Mouse (Mus musculus) lung, adult 2 months (tissue): ENCODE data around the gene Kctd21. TPM values are rescaled to one million over a fixed set of nuclear protein-coding genes. Genes with fewer than 3 reads are reported as not detected.

ENCODE experiments used
- DNase-seq: peaks from one replicate; pipeline ENCODE4 v3.0.0; 2022
- H3K4me1 ChIP-seq: fragments of 200-500 bp; 2 replicates; pipeline ENCODE4 v1.6.1; 2011; ENCODE audit warnings: low read length; ENCODE audit not compliant: control insufficient read depth, insufficient read depth
- H3K4me3 ChIP-seq: fragments of 200-500 bp; replicated peaks from 2 replicates; pipeline ENCODE3; 2011; ENCODE audit warnings: low read depth, mild to moderate bottlenecking, control low read depth, low read length; ENCODE audit errors: extremely low read depth
- CTCF ChIP-seq: fragments of 200-500 bp; IDR thresholded peaks from 2 replicates; pipeline ENCODE4 v1.5.1; 2011; ENCODE audit warnings: mild to moderate bottlenecking, low read length, control low read depth; ENCODE audit not compliant: insufficient read depth
- POLR2A ChIP-seq: fragments of 200-500 bp; IDR thresholded peaks from 2 replicates; pipeline ENCODE4 v1.6.1; 2011; ENCODE audit warnings: low read depth, mild to moderate bottlenecking, control low read depth, low read length, borderline replicate concordance; ENCODE audit errors: extremely low read depth
- WGBS: fragments of 180-500 bp; shearing (Covaris S2); methylation state at CpG from one replicate; pipeline ENCODE4 v1.1.7; 2018; 5-methylcytosine and 5-hydroxymethylcytosine counted together
- polyA plus RNA-seq: library from polyadenylated mRNA; depleted of rRNA; stranded (reverse); fragments of >200 nt; gene quantifications from 2 replicates; pipeline ENCODE4 v1.2.3, GENCODE M21; 2012

The Kctd21 gene
- polyA plus RNA-seq, 1 experiment, result 11.5 TPM

DNA sequence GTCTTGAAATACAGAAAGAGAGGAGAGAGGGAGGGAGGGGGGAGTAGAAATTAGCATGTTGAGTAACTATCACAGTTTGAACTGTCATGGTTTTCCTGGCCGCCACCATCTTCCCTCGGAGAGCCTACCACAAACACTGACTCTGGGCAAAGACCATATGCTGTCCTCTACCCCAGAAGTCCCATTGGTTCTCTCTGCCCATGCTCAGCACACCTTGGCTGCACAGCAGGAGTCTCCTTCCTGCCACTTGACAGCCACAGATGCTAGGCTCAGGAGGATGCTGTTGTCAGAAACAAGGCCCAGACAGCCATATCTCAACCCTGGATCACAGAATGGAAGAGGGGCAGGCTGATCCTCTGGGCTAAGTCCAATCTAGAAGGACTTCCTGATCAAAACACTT, 2.3 kb downstream of the Kctd21 start:
- no peak for DNase-seq
- TF ChIP-seq POLR2A, result no peak
- no peak for TF ChIP-seq CTCF
- Histone ChIP-seq H3K4me3 (no peak overlapping the region), H3K4me1 (peaks cover 4% of the 10 kb centered on the region; the same call in 1 of the 2 replicates)
- WGBS, result 84% methylated on average over 2 of the region's 2 CpGs

DNA sequence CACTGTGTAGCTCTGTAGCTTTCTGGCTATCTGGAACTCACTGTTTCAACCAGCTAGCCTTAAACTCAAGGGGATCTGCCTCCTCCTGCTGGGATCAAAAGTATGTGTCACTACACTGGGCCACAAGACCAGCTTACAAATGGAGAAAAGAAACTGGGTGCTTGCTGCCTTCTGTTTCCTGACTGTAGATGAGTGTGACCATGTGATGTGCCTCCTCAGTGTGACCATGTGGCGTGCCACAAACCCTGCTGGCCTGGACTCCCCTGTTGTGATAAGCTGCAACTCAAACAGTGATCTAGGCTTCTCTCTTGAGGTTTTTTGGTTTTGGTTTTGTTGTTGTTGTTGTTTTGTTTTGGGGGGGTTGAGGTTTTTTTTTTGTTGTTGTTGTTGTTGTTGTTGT, 4.6 kb downstream of the Kctd21 start:
- H3K4me1 ChIP-seq, result peaks cover 4% of the 10 kb centered on the region; the same call in 1 of the 2 replicates
- TF ChIP-seq POLR2A (no peak), CTCF (no peak)
- no peak overlapping the region for H3K4me3 ChIP-seq
- DNase-seq, result no peak
- 86% methylated on average over 1 of the region's 1 CpGs for WGBS

- WGBS, result 78% methylated on average over 4 of the region's 4 CpGs
- no peak for DNase-seq
- Histone ChIP-seq H3K4me1 (0 out of 2 replicates have a peak, but pooled peaks cover 3% of the 10 kb centered on the region), H3K4me3 (no peak overlapping the region)
- TF ChIP-seq POLR2A (no peak), CTCF (no peak)
Measured at GRCm38 (mm10) chr7:97338593-97338992, 6.5 kb downstream of the Kctd21 start.

GRCm38 (mm10) chr7:97339623-97340022, 7.5 kb downstream of the Kctd21 start:
- WGBS, result 96% methylated on average over 7 of the region's 7 CpGs
- TF ChIP-seq POLR2A (no peak), CTCF (no peak)
- DNase-seq, result no peak
- Histone ChIP-seq H3K4me3 (no peak overlapping the region), H3K4me1 (0 out of 2 replicates have a peak, but pooled peaks cover 3% of the 10 kb centered on the region)

- Histone ChIP-seq H3K4me3 (no peak overlapping the region), H3K4me1 (0 out of 2 replicates have a peak, but pooled peaks cover 6% of the 10 kb centered on the region)
- no peak for TF ChIP-seq POLR2A
- TF ChIP-seq CTCF, result no peak
- no peak for DNase-seq
- 47% methylated on average over 18 of the region's 18 CpGs for WGBS
Measured at GRCm38 (mm10) chr7:97340907-97341849, 9.1 kb downstream of the Kctd21 start.

DNA sequence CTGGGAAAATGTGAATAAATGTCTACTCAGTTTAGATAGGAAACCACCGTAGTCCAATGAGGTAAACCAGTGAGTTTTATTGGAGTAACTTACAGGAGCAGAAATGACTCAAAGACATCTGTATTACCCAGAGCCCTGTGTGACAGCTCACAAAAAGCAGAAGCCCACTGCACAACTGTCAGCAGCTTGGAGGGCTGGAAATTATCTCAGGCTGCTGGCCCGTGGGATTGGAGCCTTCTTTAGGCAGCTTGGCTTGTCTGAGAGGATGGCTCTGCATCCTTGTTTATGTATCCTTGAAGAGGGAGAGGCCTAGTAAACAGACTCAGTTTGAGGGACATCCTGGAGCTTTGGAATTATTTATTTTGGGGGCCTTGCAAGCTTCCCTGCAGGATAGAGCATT, 10.8 kb downstream of the Kctd21 start:
- DNase-seq, result no peak
- H3K4me3 ChIP-seq, result no peak overlapping the region
- 0 out of 2 replicates have a peak, but pooled peaks cover 6% of the 10 kb centered on the region for H3K4me1 ChIP-seq
- no peak for TF ChIP-seq CTCF
- TF ChIP-seq POLR2A, result no peak
- WGBS, result 52% methylated on average over 2 of the region's 2 CpGs

DNA sequence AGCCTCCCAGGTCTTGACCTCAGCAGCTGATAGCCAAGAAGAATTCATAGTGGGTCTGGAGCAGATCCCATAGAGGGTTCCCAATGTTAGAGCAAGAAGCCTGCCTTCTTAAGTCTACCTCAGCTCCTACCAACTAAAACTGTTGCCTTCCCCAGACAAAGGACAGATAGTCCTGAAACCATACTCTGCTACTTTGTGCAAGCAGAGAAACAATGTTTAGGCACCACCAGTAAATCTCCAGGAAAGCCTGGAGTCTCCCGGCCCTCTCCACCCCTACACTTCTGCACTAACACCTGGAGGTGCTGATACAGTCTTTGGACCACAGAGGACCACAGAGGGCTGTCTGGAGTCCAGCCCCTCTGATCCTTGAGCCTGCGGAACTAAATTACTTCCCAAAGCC, 12.5 kb downstream of the Kctd21 start:
- DNase-seq, result no peak
- TF ChIP-seq CTCF (no peak), POLR2A (no peak)
- Histone ChIP-seq H3K4me1 (0 out of 2 replicates have a peak, but pooled peaks cover 6% of the 10 kb centered on the region), H3K4me3 (no peak overlapping the region)
- 77% methylated on average over 2 of the region's 2 CpGs for WGBS

DNA sequence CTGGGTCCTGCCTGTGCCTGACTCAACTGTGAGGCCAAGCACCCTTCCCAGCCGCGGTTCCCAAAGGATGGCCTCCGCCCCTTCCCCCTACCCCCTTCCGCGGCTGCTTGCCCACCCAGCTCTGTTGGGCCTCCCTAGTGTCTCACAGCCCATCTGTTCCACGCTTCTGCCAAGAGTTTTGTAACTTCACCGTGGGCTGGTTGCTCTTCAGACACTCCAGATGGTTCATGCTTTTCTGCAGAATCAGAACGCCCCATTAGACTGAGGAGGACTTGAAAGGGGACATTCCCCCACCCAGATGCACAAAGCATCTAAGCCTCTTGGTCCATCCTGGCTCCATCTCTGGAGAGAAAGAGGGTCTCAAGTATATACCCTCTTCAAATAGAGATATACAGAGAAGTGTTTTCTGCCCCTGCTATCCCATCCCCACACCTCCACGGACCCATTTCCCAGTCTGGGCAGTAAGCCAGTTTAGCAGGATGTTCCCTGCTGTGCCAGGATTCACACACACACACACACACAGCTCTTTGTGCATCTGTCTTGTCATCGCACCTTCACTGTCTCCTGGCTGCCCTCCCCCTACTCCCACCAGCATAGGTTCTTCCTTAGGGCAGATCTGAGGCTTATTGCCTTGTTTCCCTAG, 13.2 kb downstream of the Kctd21 start:
- H3K4me1 ChIP-seq, result 0 out of 2 replicates have a peak, but pooled peaks cover 6% of the 10 kb centered on the region
- DNase-seq, result no peak
- 51% methylated on average over 10 of the region's 10 CpGs for WGBS
- TF ChIP-seq POLR2A (no peak), CTCF (no peak)
- H3K4me3 ChIP-seq, result no peak overlapping the region

- H3K4me1 ChIP-seq, result 0 out of 2 replicates have a peak, but pooled peaks cover 6% of the 10 kb centered on the region
- H3K4me3 ChIP-seq, result no peak overlapping the region
- WGBS, result 73% methylated on average over 9 of the region's 9 CpGs
- no peak for DNase-seq
- TF ChIP-seq CTCF (no peak), POLR2A (no peak)
Measured at GRCm38 (mm10) chr7:97346111-97346821, 14.1 kb downstream of the Kctd21 start.
